Mouse (Mus musculus) ES-Bruce4 (cell line): ENCODE measurements around the gene Ntn5.

Experiments used
- CTCF ChIP-seq: IDR thresholded peaks from one replicate; pipeline ENCODE4 v1.8.1; 2011; ENCODE audit warnings: low read depth, low read length
- EP300 ChIP-seq: IDR thresholded peaks from 2 replicates; pipeline ENCODE4 v1.6.1; 2011; ENCODE audit warnings: low read depth, low read length; ENCODE audit not compliant: insufficient read depth
- POLR2A ChIP-seq: IDR thresholded peaks from one replicate; pipeline ENCODE4 v1.8.1; 2011; ENCODE audit warnings: low read length; ENCODE audit not compliant: insufficient read depth

- TF ChIP-seq CTCF (no peak), EP300 (no peak), POLR2A (no peak)
Observed at GRCm38 (mm10) chr7:45715090-45715708, 31.4 kb downstream of the Ntn5 start, which contains the start of gene Rpl18.
